Mouse (Mus musculus) regulatory T cell (primary cell): ENCODE measurements around the gene Spry1.

Source experiments
- in situ Hi-C: fragments of 300-600 bp; cut with MboI, MseI; formaldehyde crosslinking; loops from one replicate; pipeline ENCODE4 v1.15.1; 2025; ENCODE audit warnings: high pct_unique_total_duplicates

Gene Spry1

GRCm38 (mm10) chr3:37639690-37640089 lies at the start of gene Spry1:
Spry1 (plus strand) TSS chr3:37639947.
- in situ Hi-C loops: loop anchor here (5.0 to 10.0 kb wide), 2 partner anchors 115 to 338 kb away; no protein-coding TSS in a partner anchor

GRCm38 (mm10) chr3:37595721-37596120 lies 44.0 kb upstream of the Spry1 start:
- in situ Hi-C loops: no loop called here

DNA sequence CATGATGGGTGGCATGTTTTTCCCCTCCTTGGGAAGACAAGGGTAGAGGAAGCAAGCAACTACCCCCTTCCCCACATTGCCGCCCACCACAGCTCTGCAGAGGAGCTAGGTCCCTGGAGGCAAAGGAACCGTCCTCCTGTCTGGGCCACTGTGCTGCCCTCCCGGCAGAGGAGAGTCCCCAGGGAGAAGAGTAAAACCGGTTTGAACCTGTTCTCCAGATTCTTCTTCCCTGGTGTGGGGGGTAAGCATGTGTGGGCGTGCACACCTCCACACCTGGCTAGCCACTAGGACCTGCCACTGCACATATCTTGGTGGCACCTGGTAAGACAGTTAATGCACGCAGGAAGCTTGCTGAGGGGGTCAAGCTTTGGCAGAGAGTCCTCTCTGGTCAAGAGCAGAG lies 43.2 kb upstream of the Spry1 start:
- in situ Hi-C loops: no loop called here

- in situ Hi-C loops: no loop called here
Observed at GRCm38 (mm10) chr3:37597200-37597599, 42.5 kb upstream of the Spry1 start.

DNA sequence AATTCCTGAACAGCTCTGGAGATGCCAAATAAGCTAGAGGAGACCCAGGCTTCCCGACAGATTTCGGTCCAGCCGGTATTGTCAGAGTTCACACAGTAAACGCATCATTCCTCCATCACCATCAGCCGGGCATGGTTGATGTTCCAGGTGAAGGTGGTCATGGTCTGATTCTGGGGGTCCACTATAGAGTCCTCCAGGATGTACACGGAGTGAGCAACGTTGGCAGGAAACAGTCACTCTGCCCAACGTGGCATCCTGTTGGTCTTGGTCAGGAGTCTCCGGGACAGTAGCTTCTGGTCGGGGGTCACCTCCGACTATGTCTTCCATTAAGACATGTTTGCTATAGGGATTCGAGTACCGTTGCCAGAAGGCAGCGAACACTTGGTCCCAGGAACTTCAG lies 40.1 kb upstream of the Spry1 start:
- in situ Hi-C loops: loop anchor here (25.0 kb wide), 1 partner anchor 1263 kb away; no protein-coding TSS in a partner anchor

DNA sequence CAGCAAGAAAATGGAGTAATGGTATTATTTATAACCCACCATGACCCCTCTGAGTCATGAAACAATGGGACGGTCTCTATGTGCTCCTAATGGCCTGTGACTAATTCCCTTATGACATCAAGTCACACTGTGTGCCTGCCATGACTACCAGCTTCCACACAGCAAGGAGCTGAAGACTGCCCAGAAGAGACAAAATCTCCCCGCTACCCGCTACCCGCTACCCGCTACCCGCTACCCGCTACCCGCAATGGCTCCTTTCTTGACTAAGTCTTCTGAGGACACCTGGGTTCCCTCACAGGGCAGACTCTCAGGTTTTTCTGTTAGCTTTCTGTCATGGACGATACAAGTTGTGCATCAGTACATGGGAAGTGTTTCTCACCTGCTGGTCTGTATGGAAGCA lies 37.4 kb upstream of the Spry1 start:
- in situ Hi-C loops: loop anchor here (25.0 kb wide), 1 partner anchor 1260 kb away; no protein-coding TSS in a partner anchor

- in situ Hi-C loops: loop anchor here (25.0 kb wide), 1 partner anchor 1259 kb away; no protein-coding TSS in a partner anchor
Observed at GRCm38 (mm10) chr3:37602890-37603289, 36.9 kb upstream of the Spry1 start.

GRCm38 (mm10) chr3:37603541-37603940 lies 36.2 kb upstream of the Spry1 start:
- in situ Hi-C loops: loop anchor here (25.0 kb wide), 1 partner anchor 1259 kb away; no protein-coding TSS in a partner anchor

GRCm38 (mm10) chr3:37604976-37605875 lies 34.5 kb upstream of the Spry1 start:
- in situ Hi-C loops: loop anchor here (5.0 to 25.0 kb wide), 2 partner anchors 617 to 1257 kb away; no protein-coding TSS in a partner anchor

DNA sequence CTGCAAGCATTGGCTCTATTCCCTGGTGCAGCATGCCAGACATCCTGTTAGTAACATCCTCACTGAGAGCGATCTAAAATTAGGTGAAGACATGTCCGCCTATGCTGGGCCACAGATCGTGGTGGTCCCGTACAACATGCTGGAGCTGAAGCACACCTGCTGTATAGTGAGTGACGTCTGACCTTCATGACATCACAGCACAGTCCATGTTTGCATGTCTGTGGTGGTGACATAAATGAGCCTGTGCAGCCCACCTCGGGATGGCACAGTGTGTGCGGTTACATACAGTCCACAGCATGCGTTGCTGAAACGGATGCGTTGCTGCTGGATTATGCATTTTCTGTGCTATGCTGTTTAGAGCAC lies 33.9 kb upstream of the Spry1 start:
- in situ Hi-C loops: loop anchor here (5.0 to 25.0 kb wide), 2 partner anchors 616 to 1256 kb away; no protein-coding TSS in a partner anchor

GRCm38 (mm10) chr3:37608926-37609325 lies 30.8 kb upstream of the Spry1 start:
- in situ Hi-C loops: loop anchor here (5.0 to 25.0 kb wide), 2 partner anchors 613 to 1253 kb away; no protein-coding TSS in a partner anchor

- in situ Hi-C loops: loop anchor here (25.0 kb wide), 1 partner anchor 1252 kb away; no protein-coding TSS in a partner anchor
Observed at GRCm38 (mm10) chr3:37610670-37611069, 29.1 kb upstream of the Spry1 start.

- in situ Hi-C loops: loop anchor here (25.0 kb wide), 1 partner anchor 1249 kb away; no protein-coding TSS in a partner anchor
Observed at GRCm38 (mm10) chr3:37613722-37614121, 26.0 kb upstream of the Spry1 start.

DNA sequence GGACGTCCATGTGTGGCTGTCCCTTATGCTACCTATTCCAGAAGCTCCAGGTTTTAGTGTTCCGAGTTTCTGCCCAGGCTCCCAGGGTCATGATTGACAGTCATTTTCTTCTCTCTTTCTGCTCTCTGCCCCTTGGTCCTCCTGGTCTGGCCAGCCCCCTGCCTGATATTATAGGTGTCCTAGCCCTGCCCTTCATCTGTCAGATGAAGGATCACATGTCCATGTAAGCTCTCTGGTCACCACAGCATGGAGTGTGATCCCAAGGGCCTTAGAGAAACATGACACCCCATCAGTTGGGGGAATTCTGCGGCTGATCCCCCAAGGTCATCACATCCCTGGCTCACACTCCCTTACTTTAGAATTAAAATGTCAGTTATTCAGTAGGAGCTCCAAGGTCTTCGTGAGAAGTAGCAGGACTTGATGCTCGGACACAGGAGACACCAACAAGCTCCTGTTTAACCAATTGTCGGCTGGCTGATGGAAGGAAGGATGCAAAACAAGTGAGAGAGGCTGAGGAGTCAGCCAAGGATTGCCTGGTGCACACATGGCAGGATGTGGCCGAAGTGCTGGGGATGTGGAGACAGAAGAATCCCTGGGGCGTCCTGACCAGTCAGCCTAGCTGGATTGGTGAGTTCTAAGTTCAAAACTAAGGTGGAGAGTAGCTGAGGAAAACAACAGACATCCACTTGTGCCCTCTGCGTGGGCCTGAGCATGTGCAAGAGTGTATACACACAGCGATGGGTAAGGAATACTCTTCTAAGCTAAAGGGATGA lies 24.7 kb upstream of the Spry1 start:
- in situ Hi-C loops: loop anchor here (25.0 kb wide), 1 partner anchor 1247 kb away; no protein-coding TSS in a partner anchor

GRCm38 (mm10) chr3:37616586-37617547 lies 22.9 kb upstream of the Spry1 start:
- in situ Hi-C loops: loop anchor here (25.0 kb wide), 1 partner anchor 1245 kb away; no protein-coding TSS in a partner anchor

GRCm38 (mm10) chr3:37632246-37632645 lies 7.5 kb upstream of the Spry1 start:
- in situ Hi-C loops: no loop called here

- in situ Hi-C loops: no loop called here
Observed at GRCm38 (mm10) chr3:37632751-37633150, 7.0 kb upstream of the Spry1 start.

DNA sequence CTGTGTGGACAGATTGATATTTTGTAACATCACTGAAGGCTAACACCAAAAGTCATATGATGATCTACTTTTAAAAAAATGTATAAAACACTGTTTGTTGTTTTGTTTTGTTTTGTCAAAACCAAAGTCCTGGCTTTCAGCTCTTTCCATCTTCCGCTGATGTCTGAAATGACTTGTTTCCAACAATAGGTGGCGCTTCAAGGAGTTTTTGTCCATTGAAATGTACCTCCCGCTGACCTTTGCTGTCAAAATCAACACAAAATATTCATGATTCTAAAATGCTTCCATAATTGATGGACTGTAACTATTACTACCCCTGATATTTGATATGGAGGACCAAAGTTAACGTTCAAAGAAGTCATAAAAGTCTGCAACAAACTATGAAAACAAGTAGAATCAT lies 5.1 kb upstream of the Spry1 start:
- in situ Hi-C loops: no loop called here

- in situ Hi-C loops: no loop called here
Observed at GRCm38 (mm10) chr3:37636921-37637320, 2.8 kb upstream of the Spry1 start.

GRCm38 (mm10) chr3:37640162-37640721 lies 495 bp downstream of the Spry1 start:
- in situ Hi-C loops: loop anchor here (5.0 to 10.0 kb wide), 2 partner anchors 115 to 337 kb away; no protein-coding TSS in a partner anchor
